ENCODE assay signal across 11 mouse cellular contexts in the genomic region with DNA sequence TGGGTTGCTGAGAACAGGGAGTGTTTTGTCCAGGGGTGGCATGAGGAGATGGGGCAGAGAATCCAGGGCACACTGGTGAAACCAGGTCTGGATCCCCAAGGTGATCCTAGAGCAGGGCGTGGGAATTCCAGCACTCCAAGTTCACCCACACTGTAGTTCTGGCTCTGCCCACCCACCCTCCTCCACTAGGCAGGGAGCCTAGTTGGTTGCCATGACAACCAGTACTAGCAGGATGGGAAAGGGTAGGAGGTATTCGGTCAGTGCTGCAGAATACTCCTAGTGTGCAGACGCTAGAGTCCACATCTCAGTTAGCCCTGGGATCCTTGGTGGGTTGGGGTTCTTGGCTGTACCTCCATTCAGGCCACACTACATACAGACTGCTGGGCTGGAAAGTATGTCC. TPM values are rescaled to one million over a fixed set of nuclear protein-coding genes. Genes with fewer than 3 reads are reported as not detected.
DNase-seq lines count a peak whose midpoint lies in the region; ATAC-seq and TF ChIP-seq lines count a peak whose summit lies in the region.
"Had no signal": no experiment of that assay in that cellular context is flagged by ENCODE, and none has a peak within 500 bp of the region (broad histone marks: within the 10 kb centered on the region; RNA-seq: fewer than 3 reads in every experiment).

No protein-coding gene starts in this region.

- H3K4me3 ChIP-seq in limb, embryonic 14.5 days (replicated peaks; ENCODE audit: low read length) = no peak overlapping the region
- H3K4me3 ChIP-seq in limb, embryonic 10.5 days = no peak overlapping the region
- no peak overlapping the region for H3K4me3 ChIP-seq in forebrain, postnatal 0 days (ENCODE audit: low read depth, low read length)
- H3K4me3 ChIP-seq: limb, embryonic 12.5 days had no signal

- 44% methylated on average over 3 of the region's 3 CpGs for WGBS in limb, embryonic 14.5 days
- 61% methylated on average over 3 of the region's 3 CpGs for WGBS in limb, embryonic 10.5 days
- WGBS in forebrain, postnatal 0 days = 18% methylated on average over 3 of the region's 3 CpGs

- no peak overlapping the region for H3K4me2 ChIP-seq in limb, embryonic 14.5 days (replicated peaks; ENCODE audit: low read depth, low read length, severe bottlenecking)
- H3K4me2 ChIP-seq in forebrain, postnatal 0 days (ENCODE audit: low read depth) = no peak overlapping the region
- H3K4me2 ChIP-seq: limb, embryonic 12.5 days had no signal

- no peaks in the 10 kb centered on the region for H3K27me3 ChIP-seq in limb, embryonic 14.5 days (ENCODE audit: control insufficient read depth, insufficient read depth, low read length)
- no peaks in the 10 kb centered on the region for H3K27me3 ChIP-seq in limb, embryonic 10.5 days (ENCODE audit: low read depth, poor library complexity, severe bottlenecking)
- H3K27me3 ChIP-seq in forebrain, postnatal 0 days (ENCODE audit: insufficient read depth, low read length) = no peaks in the 10 kb centered on the region
- H3K27me3 ChIP-seq: limb, embryonic 12.5 days had no signal

- no peaks in the 10 kb centered on the region for H3K9me3 ChIP-seq in limb, embryonic 14.5 days (ENCODE audit: control insufficient read depth, low read length)
- H3K9me3 ChIP-seq in limb, embryonic 10.5 days (replicated peaks) = no peaks in the 10 kb centered on the region
- H3K9me3 ChIP-seq in forebrain, postnatal 0 days (ENCODE audit: low read length) = no peaks in the 10 kb centered on the region
- H3K9me3 ChIP-seq: limb, embryonic 12.5 days had no signal

- no peak for ATAC-seq in limb, embryonic 14.5 days (ENCODE audit: low FRiP score, low read depth)
- peak; percentile 90 for ATAC-seq in forebrain, postnatal 0 days

- peak; percentile 17 for DNase-seq in limb, embryonic 14.5 days (ENCODE audit: low spot score)
- no peak for DNase-seq in limb, embryonic 10.5 days (ENCODE audit: low spot score)
- peak; percentile 84 for DNase-seq in forebrain, postnatal 0 days
- peak; percentile 66 to 79 for DNase-seq in left cerebral cortex, postnatal 10 days (ENCODE audit: extremely low spot score in 1 of 2, low spot score in 2 of 2)
- peak; percentile 58 to 73 for DNase-seq in right cerebral cortex, postnatal 36 days (ENCODE audit: low spot score in 2 of 2)
- DNase-seq in gastrocnemius, postnatal 36 days = no peak
- DNase-seq in kidney, adult 11 months = no peak
- no peak for DNase-seq in gastrocnemius, postnatal 10 days
- DNase-seq: cerebellum, adult 11-12 months had no signal

- H3K9ac ChIP-seq in limb, embryonic 14.5 days (ENCODE audit: low read depth, low read length, severe bottlenecking) = no peak overlapping the region
- no peak overlapping the region; the same call in 1 of the 2 replicates for H3K9ac ChIP-seq in forebrain, postnatal 0 days
- H3K9ac ChIP-seq: limb, embryonic 12.5 days had no signal

- H3K27ac ChIP-seq in limb, embryonic 14.5 days (replicated peaks; ENCODE audit: low read depth, low read length) = no peak overlapping the region
- no peak overlapping the region for H3K27ac ChIP-seq in limb, embryonic 10.5 days
- H3K27ac ChIP-seq in forebrain, postnatal 0 days (ENCODE audit: low read depth, low read length) = peak overlapping the region; percentile 57; the same call in 1 of the 2 replicates
- H3K27ac ChIP-seq: limb, embryonic 12.5 days had no signal

- intact Hi-C loops in left cerebral cortex, postnatal 10 days (cut with DNase I) = no loop called here
- intact Hi-C loops in gastrocnemius, postnatal 36 days (cut with DNase I) = no loop called here

- H3K4me1 ChIP-seq in limb, embryonic 14.5 days (ENCODE audit: control insufficient read depth, insufficient read depth, low read length) = no peaks in the 10 kb centered on the region
- peaks cover 14% of the 10 kb centered on the region for H3K4me1 ChIP-seq in limb, embryonic 10.5 days
- peaks cover 9% of the 10 kb centered on the region for H3K4me1 ChIP-seq in forebrain, postnatal 0 days (ENCODE audit: insufficient read depth)

- no peak for TF ChIP-seq POLR2A in limb, embryonic 14.5 days (IDR thresholded peaks at IDR 0.05; ENCODE audit: borderline replicate concordance, extremely low read depth, insufficient read depth, insufficient read length)

- no peak for TF ChIP-seq CTCF in forebrain, postnatal 0 days (IDR thresholded peaks at IDR 0.05; ENCODE audit: low read depth)

- peaks cover 33% of the 10 kb centered on the region for H3K36me3 ChIP-seq in limb, embryonic 14.5 days (ENCODE audit: control insufficient read depth, insufficient read depth, low read length)
- peaks cover 50% of the 10 kb centered on the region for H3K36me3 ChIP-seq in limb, embryonic 10.5 days
- peaks cover 42% of the 10 kb centered on the region for H3K36me3 ChIP-seq in forebrain, postnatal 0 days (ENCODE audit: insufficient read depth)

RNA-seq across cellular contexts. Expression of a gene that starts 30.5 kb away (rescaled TPM):
- polyA plus RNA-seq in limb, embryonic 14.5 days (2012; rRNA removed) = 21.8 and 25.5 TPM in 2 replicates
- 12.3 and 27.0 TPM in 2 replicates for polyA plus RNA-seq in limb, embryonic 14.5 days (2014; fragmentation: Nextera tagmentation; extraction: Ambion mirVana)
- 9.7 and 10.1 TPM in 2 replicates for polyA plus RNA-seq in limb, embryonic 10.5 days (2016; fragmentation: Nextera tagmentation; extraction: Ambion mirVana)
- 99.6 and 112 TPM in 2 replicates for total RNA-seq in forebrain, postnatal 0 days (2014; rRNA removed)
- 27.4 and 28.9 TPM in 2 replicates for polyA plus RNA-seq in forebrain, postnatal 0 days (2015; fragmentation: Nextera tagmentation; extraction: Ambion mirVana)
- total RNA-seq in left cerebral cortex, postnatal 10 days (2021) = 100 to 1,000 TPM; 128 to 135 TPM
- total RNA-seq in gastrocnemius, postnatal 36 days (2021) = 10 to 100 TPM; 78.0 to 86.5 TPM
- total RNA-seq in gastrocnemius, postnatal 10 days (2021) = 10 to 100 TPM; 23.5 to 27.3 TPM

RNA-seq across cellular contexts. Expression of a gene that starts 34.6 kb away (rescaled TPM):
- 17.5 and 19.7 TPM in 2 replicates for polyA plus RNA-seq in limb, embryonic 14.5 days (2012; rRNA removed)
- 29.1 and 31.2 TPM in 2 replicates for polyA plus RNA-seq in limb, embryonic 14.5 days (2014; fragmentation: Nextera tagmentation; extraction: Ambion mirVana)
- polyA plus RNA-seq in limb, embryonic 10.5 days (2016; fragmentation: Nextera tagmentation; extraction: Ambion mirVana) = 67.9 and 69.1 TPM in 2 replicates
- 19.5 and 24.8 TPM in 2 replicates for total RNA-seq in forebrain, postnatal 0 days (2014; rRNA removed)
- 23.5 and 24.5 TPM in 2 replicates for polyA plus RNA-seq in forebrain, postnatal 0 days (2015; fragmentation: Nextera tagmentation; extraction: Ambion mirVana)
- 10 to 100 TPM; 29.1 to 30.8 TPM for total RNA-seq in left cerebral cortex, postnatal 10 days (2021)
- total RNA-seq in gastrocnemius, postnatal 36 days (2021) = 10 to 100 TPM; 12.4 to 14.8 TPM
- 10 to 100 TPM; 14.5 to 17.9 TPM for total RNA-seq in gastrocnemius, postnatal 10 days (2021)

RNA-seq across cellular contexts. Expression of a gene that starts 38.0 kb away (rescaled TPM):
- polyA plus RNA-seq in limb, embryonic 14.5 days (2012; rRNA removed) = 0.69 and 1.1 TPM in 2 replicates
- polyA plus RNA-seq in limb, embryonic 14.5 days (2014; fragmentation: Nextera tagmentation; extraction: Ambion mirVana) = 0.33 and 0.40 TPM in 2 replicates
- 1.2 and 1.3 TPM in 2 replicates for polyA plus RNA-seq in limb, embryonic 10.5 days (2016; fragmentation: Nextera tagmentation; extraction: Ambion mirVana)
- 0.54 and 0.86 TPM in 2 replicates for total RNA-seq in forebrain, postnatal 0 days (2014; rRNA removed)
- 0.26 and 0.47 TPM in 2 replicates for polyA plus RNA-seq in forebrain, postnatal 0 days (2015; fragmentation: Nextera tagmentation; extraction: Ambion mirVana)
- total RNA-seq in left cerebral cortex, postnatal 10 days (2021) = 1 to 10 TPM in 1 of 2 experiments, under 1 TPM in 1; 0.91 to 1.5 TPM
- under 1 TPM; 0.22 to 0.33 TPM for total RNA-seq in gastrocnemius, postnatal 36 days (2021)
- under 1 TPM; 0.14 to 0.32 TPM for total RNA-seq in gastrocnemius, postnatal 10 days (2021)

RNA-seq across cellular contexts. Expression of a gene that starts 59.1 kb away (rescaled TPM):
- polyA plus RNA-seq in limb, embryonic 14.5 days (2012; rRNA removed) = 0.06 and 0.08 TPM in 2 replicates
- not detected in 2 replicates for polyA plus RNA-seq in limb, embryonic 14.5 days (2014; fragmentation: Nextera tagmentation; extraction: Ambion mirVana)
- polyA plus RNA-seq in limb, embryonic 10.5 days (2016; fragmentation: Nextera tagmentation; extraction: Ambion mirVana) = not detected in 2 replicates
- 1.1 and 2.2 TPM in 2 replicates for total RNA-seq in forebrain, postnatal 0 days (2014; rRNA removed)
- polyA plus RNA-seq in forebrain, postnatal 0 days (2015; fragmentation: Nextera tagmentation; extraction: Ambion mirVana) = 1.3 and 1.4 TPM in 2 replicates
- total RNA-seq in left cerebral cortex, postnatal 10 days (2021) = under 1 TPM; 0.32 to 0.65 TPM
- not detected for total RNA-seq in gastrocnemius, postnatal 36 days (2021)
- not detected for total RNA-seq in gastrocnemius, postnatal 10 days (2021)
- total RNA-seq: heart, adult 8-10 months had no signal
- polyA plus RNA-seq: limb, embryonic 12.5 days had no signal

Comparison
In these comparisons a context has a peak if more than half of its experiments do, and no peak if none do; other contexts are left out.
1. DNase-seq: peak in limb, embryonic 14.5 days (single experiment), forebrain, postnatal 0 days (single experiment), left cerebral cortex, postnatal 10 days (2 of 2) and right cerebral cortex, postnatal 36 days (2 of 2); none in limb, embryonic 10.5 days (single experiment), gastrocnemius, postnatal 36 days (0 of 2), kidney, adult 11 months (single experiment) and gastrocnemius, postnatal 10 days (single experiment).